Mouse (Mus musculus) heart, embryonic 13.5 days (tissue): ENCODE data around the gene Plbd2. TPM values are rescaled to one million over a fixed set of nuclear protein-coding genes. Genes with fewer than 3 reads are reported as not detected.

Experiments used
- ATAC-seq: fragments of 200-750 bp; cut with Nextera tagmentation; 2 replicates; pipeline ENCODE4 v1.8.0; 2017; ENCODE audit warnings: moderate TSS enrichment; ENCODE audit not compliant: insufficient number of reproducible peaks, low FRiP score, low TSS enrichment; ENCODE audit errors: extremely low read depth
- H3K27ac ChIP-seq: fragments of 300-500 bp; sonication (generic); replicated peaks from 2 replicates; pipeline ENCODE4 v1.5.1; 2015; ENCODE audit warnings: moderate library complexity, mild to moderate bottlenecking, inconsistent platforms
- H3K27me3 ChIP-seq: fragments of 300-500 bp; sonication (generic); replicated peaks from 2 replicates; pipeline ENCODE4 v1.6.1; 2015; ENCODE audit warnings: mild to moderate bottlenecking, inconsistent platforms
- H3K36me3 ChIP-seq: fragments of 300-500 bp; sonication (generic); 2 replicates; pipeline ENCODE4 v1.6.1; 2015; ENCODE audit warnings: mild to moderate bottlenecking, inconsistent platforms
- H3K4me1 ChIP-seq: fragments of 300-500 bp; sonication (generic); 2 replicates; pipeline ENCODE4 v1.6.1; 2015; ENCODE audit warnings: inconsistent platforms
- H3K4me2 ChIP-seq: fragments of 300-500 bp; sonication (generic); 2 replicates; pipeline ENCODE4 v1.6.1; 2015; ENCODE audit warnings: inconsistent platforms, mild to moderate bottlenecking, moderate library complexity
- H3K4me3 ChIP-seq: fragments of 300-500 bp; sonication (generic); 2 replicates; pipeline ENCODE4 v1.5.1; 2015; ENCODE audit warnings: moderate library complexity, mild to moderate bottlenecking, inconsistent platforms
- H3K9ac ChIP-seq: fragments of 300-500 bp; sonication (generic); 2 replicates; pipeline ENCODE4 v1.6.1; 2015; ENCODE audit warnings: inconsistent platforms, mild to moderate bottlenecking, moderate library complexity
- H3K9me3 ChIP-seq: fragments of 300-500 bp; sonication (generic); 2 replicates; pipeline ENCODE4 v1.6.1; 2016; ENCODE audit warnings: inconsistent platforms
- WGBS: fragments of 180-500 bp; shearing (Covaris S2); methylation state at CpG from one replicate; pipeline ENCODE4 v1.1.7; 2015; ENCODE audit warnings: mixed read lengths; 5-methylcytosine and 5-hydroxymethylcytosine counted together
- polyA plus RNA-seq: library from polyadenylated mRNA; unstranded; fragments of >200 nt; fragmentation: Nextera tagmentation; extraction: Ambion mirVana; gene quantifications from 2 replicates; pipeline ENCODE4 v1.2.1, GENCODE M21; 2015

Plbd2 gene
- polyA plus RNA-seq, 1 experiment from 2014 or later = 41.5 TPM

GRCm38 (mm10) chr5:120475861-120476260, 27.6 kb downstream of the Plbd2 start:
- Histone ChIP-seq H3K4me1 (peaks cover 6% of the 10 kb centered on the region; the same call in 1 of the 2 replicates), H3K9ac (peak overlapping the region; percentile 6; the same call in 1 of the 2 replicates), H3K9me3 (no peaks in the 10 kb centered on the region), H3K36me3 (no peaks in the 10 kb centered on the region), H3K27me3 (peaks cover 35% of the 10 kb centered on the region), H3K4me3 (no peak overlapping the region), H3K27ac (no peak overlapping the region), H3K4me2 (peak overlapping the region; percentile 42)
- no peak for ATAC-seq
- 51% methylated on average over 8 of the region's 8 CpGs for WGBS

- Histone ChIP-seq H3K9me3 (no peaks in the 10 kb centered on the region), H3K4me1 (peaks cover 6% of the 10 kb centered on the region; the same call in 1 of the 2 replicates), H3K36me3 (no peaks in the 10 kb centered on the region), H3K27ac (no peak overlapping the region), H3K4me3 (no peak overlapping the region), H3K27me3 (peaks cover 32% of the 10 kb centered on the region), H3K9ac (no peak overlapping the region), H3K4me2 (no peak overlapping the region)
- 87% methylated on average over 2 of the region's 2 CpGs for WGBS
- ATAC-seq = no peak
These were observed 30.1 kb downstream of the Plbd2 start for GRCm38 (mm10) chr5:120473361-120473760.

DNA sequence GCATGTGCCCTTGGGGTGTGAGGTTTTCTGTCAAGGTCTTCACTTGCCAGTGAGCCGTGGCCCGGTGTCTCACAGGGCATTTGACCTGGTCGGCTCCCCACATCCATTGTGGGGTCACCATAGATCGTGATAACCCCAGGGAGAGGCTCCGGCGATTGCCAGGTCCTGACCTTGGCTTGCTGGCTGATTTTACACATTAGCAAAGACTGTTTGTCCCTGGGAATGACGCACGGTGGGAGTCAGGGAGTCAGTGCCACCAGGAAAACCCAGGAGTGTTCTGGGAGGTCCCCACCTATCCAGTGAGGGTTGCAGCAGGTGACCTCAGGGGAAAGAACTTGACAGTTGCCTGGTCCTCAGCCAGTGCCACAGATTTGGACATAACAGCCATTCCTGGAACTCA, 30.7 kb downstream of the Plbd2 start, which contains the start of gene Sdsl:
Sdsl (minus strand) TSS at position 41 of the 400 bp plus-strand sequence.
- WGBS = 65% methylated on average over 8 of the region's 8 CpGs
- peaks cover 26% of the 10 kb centered on the region for H3K27me3 ChIP-seq
- no peak within 1 kb of the TSS for H3K27ac ChIP-seq
- no peaks in the 10 kb centered on the region for H3K9me3 ChIP-seq
- no peak within 1 kb of the TSS for H3K9ac ChIP-seq
- ATAC-seq = no peak
- H3K4me2 ChIP-seq = no peak within 1 kb of the TSS
- H3K4me1 ChIP-seq = peaks cover 6% of the 10 kb centered on the region; the same call in 1 of the 2 replicates
- no peak within 1 kb of the TSS for H3K4me3 ChIP-seq
- no peaks in the 10 kb centered on the region for H3K36me3 ChIP-seq

DNA sequence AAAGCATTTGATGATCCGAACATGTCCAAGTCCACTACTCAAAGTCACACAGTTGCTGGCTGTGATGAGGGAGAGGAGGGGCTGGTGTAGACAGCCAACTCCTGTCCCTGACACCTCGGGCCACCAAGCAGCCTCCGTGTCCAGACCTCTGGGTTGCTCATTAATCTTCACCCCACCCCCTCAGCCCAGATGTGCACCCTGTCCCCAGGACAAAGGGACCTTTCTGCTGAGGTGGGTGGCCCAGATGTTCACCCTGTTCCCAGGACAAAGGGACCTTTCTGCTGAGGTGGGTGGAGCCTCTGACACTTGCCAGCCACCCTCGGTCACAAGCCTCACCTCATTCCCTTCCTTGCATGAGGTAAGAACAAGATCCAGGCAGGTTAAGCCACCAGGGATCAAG, 31.9 kb downstream of the Plbd2 start:
- Histone ChIP-seq H3K9me3 (no peaks in the 10 kb centered on the region), H3K36me3 (no peaks in the 10 kb centered on the region), H3K4me3 (no peak overlapping the region), H3K4me1 (peaks cover 12% of the 10 kb centered on the region), H3K27ac (no peak overlapping the region), H3K4me2 (no peak overlapping the region), H3K9ac (no peak overlapping the region), H3K27me3 (peaks cover 17% of the 10 kb centered on the region; the same call in 1 of the 2 replicates)
- WGBS = 48% methylated on average over 4 of the region's 4 CpGs
- ATAC-seq = no peak

GRCm38 (mm10) chr5:120468830-120469229, 34.6 kb downstream of the Plbd2 start:
- Histone ChIP-seq H3K4me1 (peaks cover 16% of the 10 kb centered on the region), H3K9me3 (no peaks in the 10 kb centered on the region), H3K4me3 (no peak overlapping the region), H3K4me2 (no peak overlapping the region), H3K9ac (no peak overlapping the region), H3K27me3 (peaks cover 15% of the 10 kb centered on the region), H3K27ac (no peak overlapping the region), H3K36me3 (no peaks in the 10 kb centered on the region)
- 78% methylated on average over 6 of the region's 6 CpGs for WGBS
- no peak for ATAC-seq

DNA sequence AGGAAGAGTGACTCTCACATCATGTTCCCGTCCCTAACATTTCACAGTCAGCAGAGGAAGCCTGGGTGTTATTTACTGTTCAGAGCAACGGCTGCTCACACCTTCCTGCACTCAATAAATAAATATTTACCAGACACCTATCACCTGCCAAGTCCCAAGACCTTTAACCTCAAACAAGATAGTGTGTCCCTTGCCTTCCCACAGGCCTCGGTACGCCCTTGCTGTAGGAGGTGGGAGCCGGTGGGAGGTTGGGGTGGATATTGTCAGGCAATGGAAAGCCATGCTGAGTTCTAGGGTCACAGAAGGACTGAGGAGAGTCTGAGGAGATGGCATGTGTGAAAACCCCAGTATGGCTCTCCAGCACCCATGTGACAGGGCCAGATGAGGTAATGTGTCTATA, 35.1 kb downstream of the Plbd2 start:
- no peak overlapping the region for H3K27ac ChIP-seq
- H3K9me3 ChIP-seq = no peaks in the 10 kb centered on the region
- H3K4me1 ChIP-seq = peaks cover 16% of the 10 kb centered on the region
- no peaks in the 10 kb centered on the region for H3K36me3 ChIP-seq
- H3K27me3 ChIP-seq = peaks cover 20% of the 10 kb centered on the region
- WGBS = 66% methylated on average over 5 of the region's 5 CpGs
- ATAC-seq = no peak
- H3K9ac ChIP-seq = no peak overlapping the region
- H3K4me2 ChIP-seq = no peak overlapping the region
- no peak overlapping the region for H3K4me3 ChIP-seq

DNA sequence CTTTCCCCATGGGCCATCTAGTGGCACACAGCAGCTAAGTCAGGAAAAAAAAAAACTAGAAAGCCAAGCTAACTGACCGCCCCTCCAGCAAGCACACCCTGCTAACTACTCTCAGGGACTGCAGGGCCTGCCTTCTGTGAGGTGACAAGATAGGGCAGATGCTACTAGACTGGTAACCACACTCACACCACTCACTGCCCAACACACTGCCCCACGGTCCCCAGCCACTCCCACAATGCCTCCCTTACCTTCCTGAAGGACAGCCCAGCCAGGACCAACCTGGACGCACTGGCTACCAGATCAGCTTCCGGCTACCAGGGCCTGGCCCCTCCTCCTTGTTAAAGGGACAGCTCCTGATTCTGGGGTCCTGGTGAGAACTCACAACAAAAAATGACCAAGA, 36.4 kb downstream of the Plbd2 start:
- Histone ChIP-seq H3K9me3 (no peaks in the 10 kb centered on the region), H3K4me2 (peak overlapping the region; percentile 64), H3K4me1 (peaks cover 16% of the 10 kb centered on the region), H3K27me3 (peaks cover 25% of the 10 kb centered on the region), H3K9ac (peak overlapping the region; percentile 75), H3K4me3 (peak overlapping the region; percentile 53), H3K27ac (peak overlapping the region; percentile 57), H3K36me3 (no peaks in the 10 kb centered on the region)
- 6% methylated on average over 4 of the region's 4 CpGs for WGBS
- ATAC-seq = no peak

- peak; percentile 43; the same call in 1 of the 2 replicates for ATAC-seq
- Histone ChIP-seq H3K27ac (peak overlapping the region; percentile 48; the same call in 1 of the 2 replicates), H3K9me3 (no peaks in the 10 kb centered on the region), H3K4me3 (no peak overlapping the region), H3K27me3 (peaks cover 34% of the 10 kb centered on the region), H3K4me1 (peaks cover 16% of the 10 kb centered on the region), H3K4me2 (no peak overlapping the region), H3K9ac (no peak overlapping the region), H3K36me3 (no peaks in the 10 kb centered on the region)
- 36% methylated on average over 6 of the region's 6 CpGs for WGBS
These were observed 37.6 kb downstream of the Plbd2 start for GRCm38 (mm10) chr5:120465860-120466259.

DNA sequence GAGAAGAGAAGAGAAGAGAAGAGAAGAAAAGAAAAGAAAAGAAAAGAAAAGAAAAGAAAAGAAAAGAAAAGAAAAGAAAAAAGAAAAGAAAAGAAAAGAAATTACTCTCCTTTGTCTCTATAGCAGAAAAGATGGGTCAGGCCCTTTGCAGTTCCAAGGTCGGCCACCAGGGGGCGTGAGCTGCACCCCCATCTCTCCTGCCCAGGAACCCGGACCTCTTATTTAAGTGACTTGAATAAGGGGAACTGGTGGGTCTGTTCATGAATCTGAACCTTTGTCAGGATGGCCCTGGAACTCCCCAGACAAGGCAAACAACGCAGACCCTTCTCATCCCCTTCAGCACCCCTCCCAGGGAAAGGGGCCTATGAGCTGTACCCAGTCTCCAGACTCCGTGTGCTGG, 38.4 kb downstream of the Plbd2 start:
- Histone ChIP-seq H3K36me3 (no peaks in the 10 kb centered on the region), H3K9ac (no peak overlapping the region), H3K4me1 (peaks cover 16% of the 10 kb centered on the region), H3K27me3 (peaks cover 39% of the 10 kb centered on the region), H3K4me2 (no peak overlapping the region), H3K27ac (no peak overlapping the region), H3K4me3 (no peak overlapping the region), H3K9me3 (no peaks in the 10 kb centered on the region)
- ATAC-seq = no peak
- 44% methylated on average over 5 of the region's 5 CpGs for WGBS

GRCm38 (mm10) chr5:120464321-120464720, 39.1 kb downstream of the Plbd2 start:
- Histone ChIP-seq H3K9ac (no peak overlapping the region), H3K9me3 (no peaks in the 10 kb centered on the region), H3K27ac (no peak overlapping the region), H3K4me2 (no peak overlapping the region), H3K27me3 (peaks cover 45% of the 10 kb centered on the region), H3K36me3 (no peaks in the 10 kb centered on the region), H3K4me3 (no peak overlapping the region), H3K4me1 (peaks cover 16% of the 10 kb centered on the region)
- WGBS = 70% methylated on average over 4 of the region's 4 CpGs
- no peak for ATAC-seq

GRCm38 (mm10) chr5:120461902-120462301, 41.5 kb downstream of the Plbd2 start:
- H3K36me3 ChIP-seq = no peaks in the 10 kb centered on the region
- H3K4me3 ChIP-seq = no peak overlapping the region
- no peak overlapping the region for H3K4me2 ChIP-seq
- peaks cover 14% of the 10 kb centered on the region for H3K4me1 ChIP-seq
- no peak for ATAC-seq
- H3K27me3 ChIP-seq = peaks cover 54% of the 10 kb centered on the region
- no peak overlapping the region for H3K27ac ChIP-seq
- no peak overlapping the region for H3K9ac ChIP-seq
- 71% methylated on average over 15 of the region's 15 CpGs for WGBS
- H3K9me3 ChIP-seq = no peaks in the 10 kb centered on the region

GRCm38 (mm10) chr5:120459133-120459532, 44.3 kb downstream of the Plbd2 start:
- WGBS = 63% methylated on average over 9 of the region's 10 CpGs
- Histone ChIP-seq H3K4me3 (no peak overlapping the region), H3K9ac (no peak overlapping the region), H3K9me3 (no peaks in the 10 kb centered on the region), H3K27me3 (peaks cover 77% of the 10 kb centered on the region), H3K36me3 (no peaks in the 10 kb centered on the region), H3K4me2 (no peak overlapping the region), H3K27ac (no peak overlapping the region), H3K4me1 (no peaks in the 10 kb centered on the region)
- no peak for ATAC-seq
